Mouse (Mus musculus) gastrocnemius, postnatal 25 days (tissue): ENCODE measurements around the gene Ppp4r3a. TPM values are rescaled to one million over a fixed set of nuclear protein-coding genes. Genes with fewer than 3 reads are reported as not detected.
A peak's percentile ranks its signal among the peaks of the same experiment; 100 is the strongest.
"Not testable (repeated sequence)": the region's sequence is repeated elsewhere in the genome, so short reads cannot be mapped to it uniquely, and the experiment has no call there.

Experiments
- DNase-seq: peaks from one replicate; pipeline ENCODE4 v3.0.0; 2022
- long read RNA-seq, 2 experiments: library from polyadenylated mRNA; stranded (forward); transcript quantifications; one replicate each; pipeline ENCODE4 v2.0.0; 2021
- total RNA-seq, 2 experiments: library from RNA; stranded (reverse); gene quantifications; 1 replicate in 1 of 2; 2 replicates in 1 of 2; pipeline ENCODE4 v1.2.3; 2021

The Ppp4r3a gene
- total RNA-seq: 10 to 100 TPM; 14.2 to 14.4 TPM
- long read RNA-seq, experiment 1, partial matches to known transcripts: 2 of 18 reads
- long read RNA-seq, experiment 1, other reads (novel, unspliced or antisense): 16 of 18 reads
- long read RNA-seq, experiment 2, full-length matches to known transcripts: 2 of 19 reads
- long read RNA-seq, experiment 2, partial matches to known transcripts: 3 of 19 reads
- long read RNA-seq, experiment 2, other reads (novel, unspliced or antisense): 14 of 19 reads

DNA sequence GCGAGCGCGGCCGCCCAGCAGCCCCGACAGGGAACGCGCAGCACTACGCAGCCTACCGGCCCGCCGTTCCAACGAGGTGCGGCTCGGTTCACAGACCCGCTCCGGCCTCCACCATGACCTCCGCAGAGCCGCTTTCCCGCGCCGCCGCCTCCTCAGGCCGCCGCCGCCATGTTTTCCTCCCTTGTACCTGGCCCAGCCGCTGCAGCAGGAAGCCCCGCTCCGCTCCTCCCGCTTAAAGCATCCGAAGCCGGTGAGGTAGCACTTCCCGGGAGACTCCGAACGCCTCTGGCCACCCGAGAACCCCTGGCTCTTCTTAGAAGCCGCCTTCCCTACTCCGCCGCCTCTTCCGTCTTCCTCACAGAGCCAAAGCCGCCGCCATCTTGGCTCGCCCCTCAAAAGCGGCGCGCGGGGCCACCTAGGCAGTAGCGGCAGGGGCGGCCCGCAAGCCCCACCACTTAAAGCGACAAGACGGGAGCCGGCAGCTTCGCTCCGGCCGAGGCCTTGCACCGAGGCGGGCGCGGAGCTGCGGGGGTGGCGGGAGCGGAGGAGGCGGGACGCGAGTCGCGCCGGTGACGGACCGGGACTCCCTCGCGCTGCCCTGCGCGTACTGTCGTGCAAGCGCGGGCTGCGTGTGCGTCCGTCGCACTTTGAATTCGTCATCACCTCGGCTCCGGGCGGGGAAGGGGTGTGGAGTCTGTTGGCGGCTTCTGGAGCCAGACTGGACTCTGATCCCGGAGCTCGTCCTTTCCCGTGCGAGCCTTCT is at the start of gene Ppp4r3a:
TSS of gene Ppp4r3a (minus strand) at position 627 of the 763 bp plus-strand sequence.
- peak; percentile 95 for DNase-seq

- DNase-seq: no peak
These were observed 39.5 kb upstream of the Ppp4r3a start for GRCm38 (mm10) chr12:101123013-101123412.

DNA sequence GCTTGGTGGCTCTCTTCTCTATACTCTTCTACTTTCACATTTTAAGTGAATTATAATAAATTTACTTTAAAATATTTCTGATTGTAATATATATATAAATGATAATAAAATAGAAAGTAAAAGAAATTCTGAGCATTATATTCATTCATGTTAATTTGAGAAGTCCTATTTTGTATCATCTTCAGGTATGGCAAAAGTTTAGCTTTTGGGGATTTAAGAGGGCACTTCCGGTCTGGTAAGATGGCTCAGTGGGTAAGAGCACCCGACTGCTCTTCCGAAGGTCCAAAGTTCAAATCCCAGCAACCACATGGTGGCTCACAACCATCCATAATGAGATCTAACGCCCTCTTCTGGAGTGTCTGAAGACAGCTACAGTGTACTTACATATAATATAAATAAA is 38.6 kb upstream of the Ppp4r3a start:
- not testable (repeated sequence) for DNase-seq

DNA sequence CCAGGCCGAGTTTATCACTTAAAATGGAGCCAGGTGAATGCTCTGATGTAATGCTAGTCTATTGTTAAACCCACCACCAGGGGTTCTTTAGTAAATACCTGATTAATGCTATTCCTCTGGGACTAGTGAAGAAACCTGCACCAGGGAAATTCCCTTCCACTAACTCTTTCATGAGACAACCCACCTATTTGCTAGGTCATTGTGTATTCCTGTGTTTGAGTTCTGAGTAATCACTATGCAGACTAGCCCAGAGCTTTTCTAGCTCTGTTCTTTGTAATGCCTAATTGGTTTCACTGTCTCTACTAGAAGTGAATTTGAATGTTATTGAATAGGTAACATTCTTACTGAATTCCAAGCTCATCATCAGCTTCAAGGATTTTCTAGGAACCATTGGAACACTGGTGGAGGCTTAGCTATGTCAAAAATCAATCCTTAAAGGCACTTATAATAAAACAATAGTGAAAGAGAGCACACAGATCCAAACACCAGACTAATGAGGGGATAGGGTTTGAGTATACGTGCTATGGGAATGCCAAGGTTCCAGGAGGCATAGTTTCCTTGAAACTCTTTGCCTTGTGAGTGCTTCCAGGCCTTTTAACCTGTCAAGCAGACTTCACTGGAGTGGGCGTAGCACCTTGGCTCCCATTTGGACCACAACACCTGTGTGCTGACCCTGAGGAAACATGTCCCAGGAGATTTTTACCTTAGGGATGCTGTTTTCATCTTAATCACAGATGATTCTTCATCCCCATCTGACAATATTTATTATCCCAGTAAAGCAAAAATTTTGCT is 26.5 kb upstream of the Ppp4r3a start:
- DNase-seq: not testable (repeated sequence)

DNA sequence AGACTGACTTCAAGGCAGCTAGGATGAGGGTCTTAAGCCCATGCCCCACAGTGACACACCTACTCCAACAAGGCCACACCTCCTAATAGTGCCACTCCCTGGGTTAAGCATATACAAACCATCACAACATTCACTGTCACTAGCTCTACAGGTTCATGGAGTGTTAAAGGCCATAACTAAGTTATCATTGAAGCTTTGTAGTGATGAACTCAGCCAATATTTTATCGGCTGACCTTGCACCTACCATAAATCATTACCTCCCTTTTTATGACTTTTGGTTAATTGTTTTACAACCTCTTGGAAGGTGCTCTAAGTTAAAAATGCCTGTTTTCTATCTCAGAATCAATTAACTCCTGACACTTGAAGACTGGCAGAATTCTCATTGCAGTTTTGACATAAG is 24.2 kb upstream of the Ppp4r3a start:
- no peak for DNase-seq

GRCm38 (mm10) chr12:101105571-101105970 is 22.1 kb upstream of the Ppp4r3a start:
- DNase-seq: no peak

DNA sequence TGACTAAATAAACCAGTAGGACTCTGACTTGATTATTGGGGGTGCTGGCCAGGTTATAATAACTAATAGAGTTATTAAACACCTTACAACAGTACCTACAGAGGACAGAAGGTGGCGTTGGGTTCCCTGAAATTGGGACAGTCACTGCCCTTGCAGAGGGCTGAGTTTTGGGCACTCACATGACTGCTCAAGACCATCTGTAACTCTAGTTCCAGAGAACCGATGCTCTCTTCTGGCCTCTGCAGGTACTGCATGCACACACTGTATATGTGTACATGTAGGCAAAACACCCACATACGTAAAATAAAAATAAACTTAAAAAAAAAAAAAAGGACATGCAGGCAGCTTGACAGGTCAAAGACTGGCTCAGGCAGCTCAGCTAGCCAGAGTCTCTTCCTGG is 19.1 kb upstream of the Ppp4r3a start:
- DNase-seq: no peak

- DNase-seq: not testable (repeated sequence)
These were observed 10.2 kb upstream of the Ppp4r3a start for GRCm38 (mm10) chr12:101093678-101094077.

DNA sequence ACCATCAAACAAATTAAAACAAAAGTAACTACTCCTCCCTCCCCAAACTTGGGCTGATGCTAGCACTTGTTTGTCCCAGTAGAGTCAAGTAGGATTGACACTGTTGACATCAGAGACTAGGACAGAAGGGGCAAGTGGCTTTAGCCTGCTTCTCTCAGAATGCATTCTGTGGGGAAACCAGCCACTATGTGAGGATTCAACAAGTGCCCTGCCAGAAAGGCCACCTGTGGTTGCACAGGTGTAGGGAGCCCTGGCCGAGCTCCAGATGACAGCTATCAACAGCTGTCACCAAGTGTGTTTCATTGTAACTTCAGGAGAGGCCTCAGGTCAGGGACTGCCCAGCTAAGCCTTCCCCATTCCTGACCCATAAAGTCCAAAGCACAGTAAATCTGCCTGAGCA is 6.5 kb upstream of the Ppp4r3a start:
- DNase-seq: no peak

DNA sequence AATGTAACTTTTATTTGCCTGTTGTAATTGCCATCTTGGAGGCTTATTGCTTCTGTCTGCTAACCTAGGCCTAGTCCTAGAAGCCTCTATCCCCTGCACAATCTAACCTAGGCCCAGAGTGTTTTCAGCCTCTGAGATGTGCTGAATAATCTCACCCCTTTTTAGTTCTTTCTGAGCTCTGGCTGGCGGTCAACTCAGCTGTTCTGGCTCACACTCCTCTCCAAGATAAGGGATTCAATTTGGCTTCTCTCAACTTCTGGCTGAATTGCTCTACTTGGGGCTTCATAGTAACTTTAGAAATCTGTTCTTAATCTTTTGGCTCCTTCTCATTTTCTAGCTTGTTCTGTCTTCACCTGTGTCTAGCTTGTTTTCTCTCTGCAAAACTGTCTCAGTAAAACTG is 3.9 kb upstream of the Ppp4r3a start:
- no peak for DNase-seq

DNA sequence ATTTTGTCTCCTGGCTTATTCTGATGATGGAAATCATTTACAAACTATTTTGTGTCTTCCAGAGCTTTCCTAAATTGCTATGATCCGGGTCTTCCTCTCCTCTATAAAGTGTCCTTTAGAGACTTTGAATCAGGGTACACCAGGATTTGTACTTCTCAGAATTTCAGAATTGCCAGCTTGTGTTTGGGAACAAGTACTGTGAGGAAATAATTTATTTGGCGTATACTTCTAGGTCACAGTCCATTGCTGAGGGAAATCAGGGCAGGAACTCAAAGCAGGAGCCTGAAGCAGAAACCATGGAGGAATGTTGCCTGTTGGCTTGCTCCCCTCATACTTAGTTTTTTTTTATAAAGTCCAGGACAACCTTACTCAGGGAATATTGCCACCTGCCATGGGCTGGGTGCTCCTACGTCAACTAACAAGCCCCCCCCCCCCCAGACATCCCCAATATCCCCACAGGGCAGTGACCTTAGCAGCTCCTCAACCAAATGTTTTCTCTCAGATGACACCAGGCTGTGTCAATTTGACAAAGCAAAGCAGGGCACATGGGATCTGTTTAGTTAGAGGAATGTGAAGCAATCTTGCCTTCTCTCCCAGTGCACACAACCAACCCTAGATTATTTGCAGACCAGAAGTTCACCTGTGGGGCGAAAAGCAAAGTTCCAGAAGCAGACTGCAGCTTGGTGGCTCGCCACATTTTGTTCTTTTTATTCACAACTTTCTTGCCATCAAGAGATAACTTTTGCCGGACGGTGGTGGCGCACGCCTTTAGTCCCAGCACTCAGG is 1.6 kb upstream of the Ppp4r3a start:
- DNase-seq: no peak

DNA sequence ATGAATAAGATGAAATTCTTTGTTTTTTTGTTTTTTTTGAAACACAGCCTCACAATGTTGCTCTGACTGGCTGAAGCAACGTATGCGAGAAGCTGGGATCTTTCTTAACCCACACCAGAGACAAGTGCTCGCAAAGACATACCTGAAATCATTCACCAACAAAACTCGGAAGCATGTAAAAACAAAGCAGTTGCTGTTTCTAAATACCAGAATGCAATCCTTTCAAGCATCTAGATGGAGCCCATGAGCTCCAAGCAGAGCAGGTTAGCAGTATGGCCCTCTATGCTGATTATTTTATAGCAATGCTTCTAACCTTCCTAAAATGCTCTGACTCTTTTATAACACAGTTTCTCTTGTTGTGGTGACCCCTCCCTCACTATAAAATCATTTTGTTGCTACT is 735 bp upstream of the Ppp4r3a start:
- no peak for DNase-seq

DNA sequence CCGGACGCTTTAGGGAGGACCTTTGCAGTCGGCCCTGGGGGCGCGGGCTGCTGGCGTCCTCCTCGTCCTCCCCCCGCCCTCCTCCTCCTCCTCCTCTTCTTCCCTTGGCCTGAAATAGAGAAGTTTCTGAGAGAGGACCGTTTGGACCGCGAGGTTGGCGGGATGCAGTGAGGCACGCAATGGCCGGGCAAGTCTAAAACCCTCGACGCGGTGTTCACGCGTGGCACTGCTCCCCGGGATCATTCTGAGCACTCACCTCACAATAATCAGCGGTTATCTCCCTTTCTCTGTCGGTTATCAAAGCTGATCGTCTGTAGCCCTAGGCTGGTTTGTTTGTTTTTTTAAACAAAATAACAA is 315 bp upstream of the Ppp4r3a start:
- DNase-seq: no peak

DNA sequence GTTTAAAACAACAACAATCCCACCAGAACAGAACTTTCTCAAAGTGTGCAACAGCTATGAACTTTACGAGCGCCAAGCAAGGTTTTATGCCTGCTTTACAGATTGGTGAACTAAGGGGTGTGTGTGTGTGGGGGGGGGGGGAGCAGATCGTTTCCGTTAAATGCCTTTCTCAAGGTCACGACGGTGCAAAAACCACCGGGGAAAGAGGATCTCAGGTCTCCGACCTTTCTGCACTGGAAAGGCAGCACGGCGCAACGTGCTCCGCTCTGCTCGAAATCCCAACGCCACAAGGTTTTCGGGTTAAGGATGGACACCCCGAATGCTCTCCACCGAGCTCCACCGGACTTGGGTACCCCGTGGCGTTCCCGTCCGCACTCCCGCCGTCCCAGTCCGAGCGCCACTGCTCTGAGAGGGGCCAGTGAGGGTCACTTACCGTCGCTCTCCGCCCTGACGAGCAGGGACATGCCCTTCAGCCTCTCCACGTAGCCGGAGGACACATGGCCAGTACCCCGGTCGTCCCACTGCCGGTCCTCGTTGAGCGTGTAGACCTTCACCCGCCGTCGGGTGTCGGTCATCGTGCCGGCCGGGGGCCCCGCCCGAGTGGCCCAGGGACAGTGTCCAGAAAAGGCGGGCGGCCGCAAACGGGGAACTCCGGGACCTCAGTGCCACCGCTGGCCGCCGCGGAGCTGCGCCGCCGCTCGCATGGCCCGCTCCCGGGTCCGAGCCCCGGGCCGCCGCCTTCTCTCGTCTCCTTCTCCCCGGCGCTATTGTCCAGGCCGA is 1.0 kb downstream of the Ppp4r3a start:
- peak; percentile 42 for DNase-seq

DNA sequence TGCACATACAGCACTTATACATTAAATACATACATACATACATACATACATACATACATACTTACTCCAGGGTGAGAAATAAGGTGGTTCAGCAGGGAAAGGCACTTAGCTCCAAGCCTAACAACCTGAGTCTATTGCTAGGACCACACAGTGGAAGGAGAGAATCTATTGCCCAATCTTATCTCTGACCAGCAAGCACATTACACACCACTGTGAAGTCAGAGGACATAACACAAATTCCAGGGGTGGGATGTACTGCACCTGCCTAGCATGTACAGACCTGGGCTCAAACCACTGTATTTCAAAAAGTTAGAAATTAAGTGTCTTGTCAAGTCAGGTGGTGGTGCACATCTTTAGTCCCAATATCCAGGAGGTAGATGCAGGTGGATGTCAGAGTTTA is 5.5 kb downstream of the Ppp4r3a start:
- no peak for DNase-seq

GRCm38 (mm10) chr12:101075433-101075832 is 8.1 kb downstream of the Ppp4r3a start:
- DNase-seq: no peak

GRCm38 (mm10) chr12:101074821-101075429 is 8.6 kb downstream of the Ppp4r3a start:
- DNase-seq: no peak

DNA sequence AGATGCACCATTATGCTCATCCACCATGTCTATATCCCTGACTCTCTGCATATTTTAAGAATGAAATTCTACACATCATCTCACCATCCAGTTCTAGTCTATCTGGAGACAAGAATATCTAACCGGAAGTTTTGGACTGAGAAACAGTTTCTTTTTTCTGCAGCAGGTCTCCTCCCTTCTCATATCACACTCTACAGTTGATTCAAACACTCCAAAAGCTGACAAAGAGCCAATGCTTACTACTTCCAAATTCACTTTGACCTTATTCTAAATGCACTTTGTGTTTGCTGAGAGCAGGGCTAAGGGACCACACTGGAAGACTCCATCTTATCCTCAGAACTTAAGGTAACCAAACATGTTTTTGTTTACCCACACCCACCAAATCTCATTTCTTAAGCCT is 13.7 kb downstream of the Ppp4r3a start:
- no peak for DNase-seq

DNA sequence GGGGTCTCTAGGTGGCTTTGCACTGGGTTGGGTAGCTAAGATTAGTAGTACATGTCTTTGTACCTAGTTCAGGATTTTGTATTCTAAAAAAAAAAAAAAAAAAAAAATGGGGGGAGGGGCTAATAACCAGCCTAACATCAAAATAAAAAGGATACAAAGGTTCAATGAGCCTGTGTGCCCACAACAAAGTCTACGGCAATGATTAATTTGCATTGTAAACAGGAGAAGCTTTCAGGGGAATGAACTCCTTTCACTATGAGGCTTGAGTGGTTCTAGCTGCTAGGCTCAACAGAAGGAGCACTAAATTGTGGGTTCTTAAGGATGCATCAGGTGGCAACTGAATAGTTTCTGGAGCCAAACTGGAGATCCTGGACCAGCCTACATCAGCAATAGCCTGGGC is 17.2 kb downstream of the Ppp4r3a start:
- no peak for DNase-seq

DNA sequence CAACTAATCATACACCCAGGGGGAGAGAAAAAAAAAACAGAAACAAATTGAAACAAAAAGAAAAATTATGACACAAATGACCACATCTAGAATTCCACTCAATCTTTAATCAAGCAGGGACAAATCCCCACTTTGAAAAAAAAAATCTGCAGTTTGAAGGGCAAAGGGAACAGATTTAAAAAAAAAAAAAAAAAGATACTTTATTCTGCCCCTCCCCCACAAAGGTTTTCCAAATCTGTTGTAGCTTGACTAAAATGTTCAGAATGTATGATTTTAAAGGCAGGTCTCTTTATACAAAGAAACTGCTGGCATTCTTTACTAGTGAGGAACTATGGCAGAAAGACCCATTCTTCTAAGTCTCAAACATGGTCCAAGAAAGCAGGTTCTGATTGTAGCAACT is 43.5 kb downstream of the Ppp4r3a start:
- no peak for DNase-seq
